Mouse (Mus musculus): ENCODE results near the gene Grm7.

Grm7 gene

GRCm38 (mm10) chr6:110645411-110646361, at the start of gene Grm7:
Gene Grm7 (plus strand): TSS chr6:110645581.
- no peak for DNase-seq (ENCODE audit: extremely low read depth, low read depth, low spot score)

GRCm38 (mm10) chr6:110645041-110645410, 355 bp upstream of the Grm7 start:
- no peak for DNase-seq (ENCODE audit: extremely low read depth, low read depth, low spot score)

GRCm38 (mm10) chr6:110646901-110647300, 1.5 kb downstream of the Grm7 start:
- DNase-seq (ENCODE audit: extremely low read depth, low read depth, low spot score) = no peak

- no peak for DNase-seq (ENCODE audit: extremely low read depth, low read depth, low spot score)
These were observed 3.8 kb downstream of the Grm7 start for GRCm38 (mm10) chr6:110649227-110649626.

GRCm38 (mm10) chr6:110653361-110654001, 8.1 kb downstream of the Grm7 start:
- DNase-seq (ENCODE audit: extremely low read depth, low read depth, low spot score) = no peak

- no peak for DNase-seq (ENCODE audit: extremely low read depth, low read depth, low spot score)
These were observed 19.1 kb downstream of the Grm7 start for GRCm38 (mm10) chr6:110664436-110664835.

- DNase-seq (ENCODE audit: extremely low read depth, low read depth, low spot score) = no peak
These were observed 23.1 kb downstream of the Grm7 start for GRCm38 (mm10) chr6:110668447-110668846.

GRCm38 (mm10) chr6:110690954-110691353, 45.6 kb downstream of the Grm7 start:
- DNase-seq (ENCODE audit: extremely low read depth, low read depth, low spot score) = no peak

GRCm38 (mm10) chr6:110709763-110710162, 64.4 kb downstream of the Grm7 start:
- DNase-seq (ENCODE audit: extremely low read depth, low read depth, low spot score) = no peak

GRCm38 (mm10) chr6:110714943-110715342, 69.6 kb downstream of the Grm7 start:
- DNase-seq (ENCODE audit: extremely low read depth, low read depth, low spot score) = no peak

- no peak for DNase-seq (ENCODE audit: extremely low read depth, low read depth, low spot score)
These were observed 78.0 kb downstream of the Grm7 start for GRCm38 (mm10) chr6:110723371-110723770.

- DNase-seq (ENCODE audit: extremely low read depth, low read depth, low spot score) = no peak
These were observed 88.5 kb downstream of the Grm7 start for GRCm38 (mm10) chr6:110733914-110734313.

GRCm38 (mm10) chr6:110743981-110744670, 98.7 kb downstream of the Grm7 start:
- no peak for DNase-seq (ENCODE audit: extremely low read depth, low read depth, low spot score)

- no peak for DNase-seq (ENCODE audit: extremely low read depth, low read depth, low spot score)
These were observed 110.5 kb downstream of the Grm7 start for GRCm38 (mm10) chr6:110755921-110756320.

- no peak for DNase-seq (ENCODE audit: extremely low read depth, low read depth, low spot score)
These were observed 124.2 kb downstream of the Grm7 start for GRCm38 (mm10) chr6:110769588-110769987.

- no peak for DNase-seq (ENCODE audit: extremely low read depth, low read depth, low spot score)
These were observed 127.3 kb downstream of the Grm7 start for GRCm38 (mm10) chr6:110772652-110773051.

- DNase-seq (ENCODE audit: extremely low read depth, low read depth, low spot score) = no peak
These were observed 130.7 kb downstream of the Grm7 start for GRCm38 (mm10) chr6:110776046-110776445.

GRCm38 (mm10) chr6:110785497-110785928, 140.1 kb downstream of the Grm7 start:
- no peak for DNase-seq (ENCODE audit: extremely low read depth, low read depth, low spot score)

- DNase-seq (ENCODE audit: extremely low read depth, low read depth, low spot score) = no peak
These were observed 147.3 kb downstream of the Grm7 start for GRCm38 (mm10) chr6:110792696-110793095.

GRCm38 (mm10) chr6:110807481-110807880, 162.1 kb downstream of the Grm7 start:
- no peak for DNase-seq (ENCODE audit: extremely low read depth, low read depth, low spot score)

GRCm38 (mm10) chr6:110812214-110812613, 166.8 kb downstream of the Grm7 start:
- DNase-seq (ENCODE audit: extremely low read depth, low read depth, low spot score) = no peak

Measured in fat pad, adult 2 months (tissue).